Mouse (Mus musculus) forebrain, embryonic 13.5 days (tissue): ENCODE measurements around the gene Stxbp3. TPM values are rescaled to one million over a fixed set of nuclear protein-coding genes. Genes with fewer than 3 reads are reported as not detected.

Source experiments
- ATAC-seq: fragments of 200-750 bp; cut with Nextera tagmentation; 2 replicates; pipeline ENCODE4 v1.8.0; 2017
- H3K27ac ChIP-seq: fragments of 300-500 bp; sonication (generic); 2 replicates; pipeline ENCODE4 v1.5.1; 2015; ENCODE audit warnings: inconsistent platforms, mild to moderate bottlenecking, moderate library complexity
- H3K27me3 ChIP-seq: fragments of 300-500 bp; sonication (generic); 2 replicates; pipeline ENCODE4 v1.6.1; 2015; ENCODE audit warnings: mild to moderate bottlenecking, inconsistent platforms
- H3K36me3 ChIP-seq: fragments of 300-500 bp; sonication (generic); 2 replicates; pipeline ENCODE4 v1.6.1; 2015; ENCODE audit warnings: mild to moderate bottlenecking, inconsistent platforms; ENCODE audit not compliant: poor library complexity, severe bottlenecking
- H3K4me1 ChIP-seq: fragments of 300-500 bp; sonication (generic); 2 replicates; pipeline ENCODE4 v1.6.1; 2015; ENCODE audit warnings: inconsistent platforms
- H3K4me2 ChIP-seq: fragments of 300-500 bp; sonication (generic); 2 replicates; pipeline ENCODE4 v1.6.1; 2015; ENCODE audit warnings: inconsistent platforms, mild to moderate bottlenecking, moderate library complexity
- H3K4me3 ChIP-seq: fragments of 300-500 bp; sonication (generic); 2 replicates; pipeline ENCODE4 v1.5.1; 2015; ENCODE audit warnings: mild to moderate bottlenecking, inconsistent platforms
- H3K9ac ChIP-seq: fragments of 300-500 bp; sonication (generic); 2 replicates; pipeline ENCODE4 v1.6.1; 2015; ENCODE audit warnings: mild to moderate bottlenecking, inconsistent platforms
- H3K9me3 ChIP-seq: fragments of 300-500 bp; sonication (generic); replicated peaks from 2 replicates; pipeline ENCODE4 v1.6.1; 2016; ENCODE audit warnings: inconsistent platforms
- WGBS: fragments of 180-500 bp; shearing (Covaris S2); methylation state at CpG from one replicate; pipeline ENCODE4 v1.1.7; 2015; 5-methylcytosine and 5-hydroxymethylcytosine counted together
- polyA plus RNA-seq: library from polyadenylated mRNA; unstranded; fragments of >200 nt; fragmentation: Nextera tagmentation; extraction: Ambion mirVana; gene quantifications from 2 replicates; pipeline ENCODE4 v1.2.1, GENCODE M21; 2015

Gene Stxbp3
- polyA plus RNA-seq, 1 experiment from 2014 or later = 16.0 TPM

DNA sequence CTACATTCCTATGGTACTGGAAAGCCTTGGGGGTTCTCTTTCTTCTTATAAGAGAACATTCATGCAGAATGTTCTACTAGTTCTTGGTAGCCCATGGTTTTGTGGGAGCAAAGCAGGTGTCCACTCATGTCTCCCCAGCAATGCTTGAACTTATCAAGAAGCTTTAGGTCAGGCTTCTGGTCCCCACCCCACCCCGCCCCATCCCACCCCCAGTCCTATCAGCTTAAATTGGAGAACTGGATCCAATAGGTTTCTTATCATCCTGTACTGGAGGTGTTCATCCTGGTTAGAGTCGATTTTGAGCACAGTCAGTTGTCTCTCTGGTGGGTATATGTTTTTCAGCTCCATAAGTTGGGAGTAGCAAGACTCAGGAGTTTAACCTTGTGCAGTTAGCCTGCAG lies 84.8 kb downstream of the Stxbp3 start:
- 89% methylated on average over 2 of the region's 2 CpGs for WGBS
- H3K27ac ChIP-seq = no peak overlapping the region
- no peak overlapping the region for H3K4me3 ChIP-seq
- no peak overlapping the region for H3K9ac ChIP-seq
- H3K9me3 ChIP-seq = no peaks in the 10 kb centered on the region
- no peak for ATAC-seq
- H3K36me3 ChIP-seq = no peaks in the 10 kb centered on the region
- no peaks in the 10 kb centered on the region for H3K27me3 ChIP-seq
- peaks cover 5% of the 10 kb centered on the region; the same call in 1 of the 2 replicates for H3K4me1 ChIP-seq
- H3K4me2 ChIP-seq = no peak overlapping the region

GRCm38 (mm10) chr3:108754541-108754940 lies 85.8 kb downstream of the Stxbp3 start:
- H3K4me2 ChIP-seq = no peak overlapping the region
- peaks cover 5% of the 10 kb centered on the region; the same call in 1 of the 2 replicates for H3K4me1 ChIP-seq
- H3K9ac ChIP-seq = no peak overlapping the region
- H3K27me3 ChIP-seq = no peaks in the 10 kb centered on the region
- ATAC-seq = no peak
- H3K4me3 ChIP-seq = no peak overlapping the region
- no peaks in the 10 kb centered on the region for H3K36me3 ChIP-seq
- H3K9me3 ChIP-seq = no peaks in the 10 kb centered on the region
- no peak overlapping the region for H3K27ac ChIP-seq
- 88% methylated on average over 1 of the region's 1 CpGs for WGBS

GRCm38 (mm10) chr3:108751691-108752090 lies 88.6 kb downstream of the Stxbp3 start:
- no peak overlapping the region for H3K4me2 ChIP-seq
- 88% methylated on average over 6 of the region's 6 CpGs for WGBS

GRCm38 (mm10) chr3:108751061-108751460 lies 89.3 kb downstream of the Stxbp3 start:
- Histone ChIP-seq H3K27ac (no peak overlapping the region), H3K9me3 (no peaks in the 10 kb centered on the region), H3K27me3 (no peaks in the 10 kb centered on the region), H3K4me3 (no peak overlapping the region), H3K4me1 (no peaks in the 10 kb centered on the region), H3K4me2 (no peak overlapping the region), H3K36me3 (no peaks in the 10 kb centered on the region), H3K9ac (no peak overlapping the region)
- 80% methylated on average over 6 of the region's 6 CpGs for WGBS
- ATAC-seq = no peak

More at GRCm38 (mm10) chr3:108751691-108752090, 88.6 kb downstream of the Stxbp3 start:
- Histone ChIP-seq H3K36me3 (no peaks in the 10 kb centered on the region), H3K27ac (no peak overlapping the region), H3K9ac (no peak overlapping the region), H3K27me3 (no peaks in the 10 kb centered on the region), H3K4me1 (no peaks in the 10 kb centered on the region), H3K4me3 (no peak overlapping the region), H3K9me3 (no peaks in the 10 kb centered on the region)
- ATAC-seq = no peak

- Histone ChIP-seq H3K4me1 (no peaks in the 10 kb centered on the region), H3K36me3 (no peaks in the 10 kb centered on the region), H3K27me3 (no peaks in the 10 kb centered on the region), H3K9me3 (no peaks in the 10 kb centered on the region), H3K9ac (no peak overlapping the region), H3K27ac (no peak overlapping the region), H3K4me3 (no peak overlapping the region), H3K4me2 (no peak overlapping the region)
- 85% methylated on average over 4 of the region's 4 CpGs for WGBS
- ATAC-seq = no peak
Measured at GRCm38 (mm10) chr3:108744060-108744459, 96.3 kb downstream of the Stxbp3 start.

Other genes with a start within 250 kb of the Stxbp3 start
- 70.8 and 72.9 TPM in 2 replicates for gene Wdr47, start 249.2 kb downstream of the Stxbp3 start, polyA plus RNA-seq
- 63.4 and 66.3 TPM in 2 replicates for gene Clcc1, start 186.6 kb downstream of the Stxbp3 start, polyA plus RNA-seq
- gene Gpsm2, start 118.2 kb downstream of the Stxbp3 start, polyA plus RNA-seq = 64.6 and 69.6 TPM in 2 replicates
- gene Aknad1, start 100.9 kb downstream of the Stxbp3 start, polyA plus RNA-seq = not detected in 2 replicates
- not detected in 2 replicates for gene Fndc7, start 49.5 kb upstream of the Stxbp3 start, polyA plus RNA-seq
- gene Prpf38b, start 71.2 kb upstream of the Stxbp3 start, polyA plus RNA-seq = 74.3 and 74.9 TPM in 2 replicates
- 0.56 and 0.73 TPM in 2 replicates for gene Henmt1, start 99.3 kb upstream of the Stxbp3 start, polyA plus RNA-seq
- not detected in 2 replicates for gene Gm9857, start 99.9 kb upstream of the Stxbp3 start, polyA plus RNA-seq
- gene Fam102b, start 187.1 kb upstream of the Stxbp3 start, polyA plus RNA-seq = 6.3 and 6.7 TPM in 2 replicates
- not detected in 2 replicates for gene Slc25a54, start 239.9 kb upstream of the Stxbp3 start, polyA plus RNA-seq